Mouse (Mus musculus): ENCODE data around the gene Olfr266.

Gene Olfr266

GRCm38 (mm10) chr3:106826187-106826586 is at the start of gene Olfr266:
Olfr266 (minus strand) TSS chr3:106826287.
- DNase-seq (ENCODE audit: low read depth, low spot score) = no peak

- no peak for DNase-seq (ENCODE audit: low read depth, low spot score)
These were observed 49.5 kb upstream of the Olfr266 start for GRCm38 (mm10) chr3:106875626-106876025.

GRCm38 (mm10) chr3:106872893-106873292 is 46.8 kb upstream of the Olfr266 start:
- peak; percentile 5 for DNase-seq (ENCODE audit: low read depth, low spot score)

- no peak for DNase-seq (ENCODE audit: low read depth, low spot score)
These were observed 6.0 kb upstream of the Olfr266 start for GRCm38 (mm10) chr3:106832107-106832506.

- DNase-seq (ENCODE audit: low read depth, low spot score) = no peak
These were observed 8.4 kb downstream of the Olfr266 start for GRCm38 (mm10) chr3:106817676-106818075.

- no peak for DNase-seq (ENCODE audit: low read depth, low spot score)
These were observed 17.0 kb downstream of the Olfr266 start for GRCm38 (mm10) chr3:106808972-106809695.

GRCm38 (mm10) chr3:106798079-106798478 is 28.0 kb downstream of the Olfr266 start:
- no peak for DNase-seq (ENCODE audit: low read depth, low spot score)

- DNase-seq (ENCODE audit: low read depth, low spot score) = peak; percentile 36
These were observed 36.2 kb downstream of the Olfr266 start, which contains the start of gene Cd53 for GRCm38 (mm10) chr3:106789930-106790329. Cd53 (minus strand) TSS chr3:106790149.

GRCm38 (mm10) chr3:106788440-106788887 is 37.6 kb downstream of the Olfr266 start:
- DNase-seq (ENCODE audit: low read depth, low spot score) = no peak

GRCm38 (mm10) chr3:106787972-106788371 is 38.1 kb downstream of the Olfr266 start:
- no peak for DNase-seq (ENCODE audit: low read depth, low spot score)

GRCm38 (mm10) chr3:106785130-106785529 is 41.0 kb downstream of the Olfr266 start:
- no peak for DNase-seq (ENCODE audit: low read depth, low spot score)

GRCm38 (mm10) chr3:106771834-106772233 is 54.3 kb downstream of the Olfr266 start:
- DNase-seq (ENCODE audit: low read depth, low spot score) = no peak

Measured in skeletal muscle tissue, adult 2 months (tissue).